Mouse (Mus musculus) erythroblast, embryonic 14.5 days (primary cell): ENCODE results near the gene Gm10521.

Experiments
- GATA1 ChIP-seq: IDR thresholded peaks from 2 replicates; pipeline ENCODE4 v1.6.1; 2012; ENCODE audit warnings: low read length, inconsistent platforms, mixed read lengths
- TAL1 ChIP-seq: IDR thresholded peaks from 3 replicates; pipeline ENCODE4 v1.6.1; 2012; ENCODE audit warnings: low read length, inconsistent platforms, mixed read lengths

DNA sequence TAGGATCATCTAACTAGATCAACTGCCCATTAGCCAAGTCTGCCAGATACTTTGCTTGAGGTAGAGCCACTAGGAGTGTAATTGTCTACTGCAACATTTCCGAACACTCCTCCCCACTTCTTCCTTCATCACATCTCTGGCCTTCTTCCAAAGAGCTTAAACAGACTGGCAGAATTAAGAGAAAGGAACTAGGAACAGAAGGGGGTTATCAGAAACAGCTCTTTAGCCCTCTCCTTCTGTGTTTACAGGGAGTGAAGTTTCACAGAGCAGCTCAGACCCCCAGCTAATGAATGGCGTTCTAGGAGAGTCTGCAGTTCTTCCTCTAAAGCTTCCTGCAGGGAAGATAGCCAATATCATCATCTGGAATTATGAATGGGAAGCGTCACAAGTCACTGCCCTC lies 38.4 kb downstream of the Gm10521 start:
- TF ChIP-seq GATA1 (no peak), TAL1 (no peak)
